Mouse (Mus musculus): ENCODE measurements around the gene Notch1.

- no peak for TF ChIP-seq EP300 (IDR thresholded peaks at IDR 0.05; ENCODE audit: low read depth)
- no peak for TF ChIP-seq CTCF (IDR thresholded peaks at IDR 0.05; ENCODE audit: low read depth)
Observed at GRCm38 (mm10) chr2:26468376-26468775, 48.1 kb downstream of the Notch1 start.
